Mouse (Mus musculus) c-Kit-positive CD71-positive TER-119-positive erythroid progenitor cells, embryonic 14.5 days (primary cell): ENCODE results near the gene Map3k9.

Experiments used
- DNase-seq: peaks from one replicate; pipeline ENCODE4 v3.0.0-alpha.2; 2013; ENCODE audit warnings: low spot score

Gene Map3k9

GRCm38 (mm10) chr12:81781105-81781909, at the start of gene Map3k9:
Gene Map3k9, minus strand, starts transcription at chr12:81781175.
- peak; percentile 64 for DNase-seq

GRCm38 (mm10) chr12:81828355-81828754, 47.4 kb upstream of the Map3k9 start:
- DNase-seq = no peak

- no peak for DNase-seq
These were observed 42.0 kb upstream of the Map3k9 start for GRCm38 (mm10) chr12:81822778-81823480.

GRCm38 (mm10) chr12:81822176-81822575, 41.2 kb upstream of the Map3k9 start:
- no peak for DNase-seq

- DNase-seq = no peak
These were observed 39.7 kb upstream of the Map3k9 start for GRCm38 (mm10) chr12:81820700-81821099.

- no peak for DNase-seq
These were observed 36.1 kb upstream of the Map3k9 start for GRCm38 (mm10) chr12:81817126-81817505.

GRCm38 (mm10) chr12:81816330-81817125, 35.6 kb upstream of the Map3k9 start:
- no peak for DNase-seq

GRCm38 (mm10) chr12:81814742-81815141, 33.8 kb upstream of the Map3k9 start:
- DNase-seq = no peak

- no peak for DNase-seq
These were observed 29.4 kb upstream of the Map3k9 start for GRCm38 (mm10) chr12:81810417-81810816.

GRCm38 (mm10) chr12:81808596-81808995, 27.6 kb upstream of the Map3k9 start:
- DNase-seq = no peak

- DNase-seq = no peak
These were observed 27.0 kb upstream of the Map3k9 start for GRCm38 (mm10) chr12:81807953-81808352.

GRCm38 (mm10) chr12:81807529-81807837, 26.5 kb upstream of the Map3k9 start:
- DNase-seq = no peak

- peak; percentile 44 for DNase-seq
These were observed 26.0 kb upstream of the Map3k9 start for GRCm38 (mm10) chr12:81806759-81807528.

GRCm38 (mm10) chr12:81806114-81806513, 25.1 kb upstream of the Map3k9 start:
- no peak for DNase-seq

- no peak for DNase-seq
These were observed 22.8 kb upstream of the Map3k9 start for GRCm38 (mm10) chr12:81803803-81804202.

- DNase-seq = no peak
These were observed 22.0 kb upstream of the Map3k9 start for GRCm38 (mm10) chr12:81803016-81803415.

- no peak for DNase-seq
These were observed 20.2 kb upstream of the Map3k9 start for GRCm38 (mm10) chr12:81801134-81801533.

GRCm38 (mm10) chr12:81796541-81796940, 15.6 kb upstream of the Map3k9 start:
- DNase-seq = peak; percentile 62

GRCm38 (mm10) chr12:81792511-81793218, 11.7 kb upstream of the Map3k9 start:
- DNase-seq = no peak

- DNase-seq = no peak
These were observed 8.5 kb upstream of the Map3k9 start for GRCm38 (mm10) chr12:81789499-81789898.

GRCm38 (mm10) chr12:81788672-81789084, 7.7 kb upstream of the Map3k9 start:
- peak; percentile 68 for DNase-seq
